Mouse (Mus musculus) neural tube, embryonic 14.5 days (tissue): ENCODE results near the gene Prrc2a. TPM values are rescaled to one million over a fixed set of nuclear protein-coding genes. Genes with fewer than 3 reads are reported as not detected.
"Not testable (repeated sequence)": the region's sequence is repeated elsewhere in the genome, so short reads cannot be mapped to it uniquely, and the experiment has no call there.

ENCODE experiments used
- ATAC-seq: fragments of 200-750 bp; cut with Nextera tagmentation; 2 replicates; pipeline ENCODE4 v1.8.0; 2017; ENCODE audit warnings: low read depth, mild to moderate bottlenecking, moderate TSS enrichment, moderate library complexity
- H3K27ac ChIP-seq: fragments of 300-500 bp; sonication (generic); 2 replicates; pipeline ENCODE4 v1.5.1; 2014; ENCODE audit warnings: low read depth, mild to moderate bottlenecking, control low read depth, low read length, moderate library complexity, mixed read lengths
- H3K27me3 ChIP-seq: fragments of 300-500 bp; sonication (generic); 2 replicates; pipeline ENCODE4 v1.6.1; 2014; ENCODE audit warnings: low read length; ENCODE audit not compliant: control insufficient read depth, insufficient read depth
- H3K36me3 ChIP-seq: fragments of 300-500 bp; sonication (generic); 2 replicates; pipeline ENCODE4 v1.6.1; 2014; ENCODE audit warnings: low read length, mixed read lengths; ENCODE audit not compliant: control insufficient read depth, insufficient read depth
- H3K4me1 ChIP-seq: fragments of 300-500 bp; sonication (generic); 2 replicates; pipeline ENCODE4 v1.6.1; 2014; ENCODE audit warnings: low read length; ENCODE audit not compliant: control insufficient read depth, insufficient read depth
- H3K4me2 ChIP-seq: fragments of 300-500 bp; sonication (generic); 2 replicates; pipeline ENCODE4 v1.6.1; 2014; ENCODE audit warnings: mild to moderate bottlenecking, low read depth, low read length, control low read depth
- H3K4me3 ChIP-seq: fragments of 300-500 bp; sonication (generic); 2 replicates; pipeline ENCODE4 v1.5.1; 2014; ENCODE audit warnings: low read depth, low read length, control low read depth, mixed read lengths
- H3K9ac ChIP-seq: fragments of 300-500 bp; sonication (generic); replicated peaks from 2 replicates; pipeline ENCODE4 v1.6.1; 2014; ENCODE audit warnings: low read depth, mild to moderate bottlenecking, control low read depth, low read length, mixed read lengths
- H3K9me3 ChIP-seq: fragments of 300-500 bp; sonication (generic); 2 replicates; pipeline ENCODE4 v1.6.1; 2016; ENCODE audit warnings: low read length; ENCODE audit not compliant: control insufficient read depth
- WGBS: fragments of 180-500 bp; shearing (Covaris S2); extraction: QIAGEN DNeasy Blood & Tissue Kit; methylation state at CpG from one replicate; pipeline ENCODE4 v1.1.7; 2014; 5-methylcytosine and 5-hydroxymethylcytosine counted together
- polyA plus RNA-seq: library from polyadenylated mRNA; unstranded; fragments of >200 nt; fragmentation: Nextera tagmentation; extraction: Ambion mirVana; gene quantifications from 2 replicates; pipeline ENCODE4 v1.2.1, GENCODE M21; 2014

Prrc2a gene
- polyA plus RNA-seq, 1 experiment from 2014 or later: 195 TPM

DNA sequence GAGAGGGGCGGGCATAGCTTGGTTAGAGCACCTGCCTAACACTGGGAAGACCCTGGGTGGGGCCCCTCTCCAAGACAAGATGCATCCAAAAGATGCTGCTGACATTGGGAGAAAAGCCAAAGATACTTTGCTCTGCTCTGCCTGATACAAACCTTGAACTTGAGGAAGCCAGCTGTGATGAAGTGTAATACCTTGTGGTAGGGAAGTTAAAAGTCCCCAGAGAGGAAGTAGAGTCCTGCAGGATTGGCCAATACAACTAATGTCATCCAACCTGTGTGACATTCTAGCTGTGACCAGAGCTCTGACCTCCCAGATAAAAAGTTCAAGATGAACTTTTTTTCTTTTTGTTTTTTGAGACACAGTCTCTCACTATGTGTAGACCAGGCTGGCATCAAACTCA is 39.6 kb downstream of the Prrc2a start:
- H3K4me3 ChIP-seq: no peak overlapping the region
- 91% methylated on average over 1 of the region's 1 CpGs for WGBS
- peaks cover 5% of the 10 kb centered on the region for H3K36me3 ChIP-seq
- H3K9me3 ChIP-seq: no peaks in the 10 kb centered on the region
- no peaks in the 10 kb centered on the region for H3K27me3 ChIP-seq
- no peak overlapping the region for H3K9ac ChIP-seq
- peaks cover 20% of the 10 kb centered on the region for H3K4me1 ChIP-seq
- no peak for ATAC-seq
- no peak overlapping the region for H3K4me2 ChIP-seq
- no peak overlapping the region for H3K27ac ChIP-seq

DNA sequence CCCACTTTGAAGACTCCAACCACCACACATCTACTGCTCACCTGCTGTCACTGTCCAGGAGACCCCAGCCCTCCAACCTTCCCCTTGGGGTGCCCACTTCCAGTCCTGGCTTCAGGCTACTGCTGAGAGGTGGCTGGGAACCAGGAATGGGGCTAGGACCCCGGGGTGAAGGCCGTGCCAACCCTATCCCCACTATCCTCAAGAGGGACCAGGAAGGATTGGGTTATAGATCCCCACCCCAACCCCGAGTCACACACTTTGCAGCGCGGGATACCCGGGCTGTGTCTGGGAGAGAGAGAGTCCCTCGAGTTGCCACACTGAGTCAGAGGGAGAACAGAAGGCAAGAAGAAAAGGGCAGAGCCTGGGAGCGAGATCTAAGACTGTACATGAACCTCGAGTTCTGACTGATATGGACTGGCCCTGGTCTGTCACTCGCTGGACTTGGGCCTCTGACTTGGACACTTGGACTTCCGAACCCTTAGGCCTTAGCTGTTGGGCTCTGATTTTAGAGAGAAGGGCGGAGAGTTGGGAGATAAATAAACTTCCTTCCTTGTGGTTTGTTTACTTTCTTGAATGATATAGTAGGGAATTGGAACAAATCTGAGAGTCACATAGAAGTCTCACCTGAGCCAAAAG is 40.3 kb downstream of the Prrc2a start:
- not testable (repeated sequence) for H3K36me3 ChIP-seq, H3K4me2 ChIP-seq, H3K27ac ChIP-seq, H3K9me3 ChIP-seq, ATAC-seq, H3K4me3 ChIP-seq, H3K27me3 ChIP-seq, H3K9ac ChIP-seq
- H3K4me1 ChIP-seq: peaks cover 22% of the 10 kb centered on the region
- WGBS: 91% methylated on average over 12 of the region's 12 CpGs

DNA sequence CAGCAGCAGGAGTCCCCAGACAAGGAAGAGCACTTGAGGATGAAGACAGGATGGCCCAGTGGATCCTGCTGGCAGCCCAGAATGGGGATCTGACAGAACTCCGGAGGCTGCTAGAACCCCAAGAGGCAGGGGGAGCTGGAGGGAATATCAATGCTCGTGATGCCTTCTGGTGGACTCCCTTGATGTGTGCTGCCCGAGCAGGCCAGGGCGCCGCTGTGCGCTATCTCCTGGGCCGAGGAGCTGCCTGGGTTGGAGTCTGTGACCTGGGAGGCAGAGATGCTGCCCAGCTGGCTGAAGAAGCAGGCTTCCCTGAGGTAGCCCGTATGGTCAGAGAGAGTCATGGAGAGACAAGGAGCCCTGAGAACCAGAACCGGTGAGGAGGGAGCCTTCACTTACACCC is 41.4 kb downstream of the Prrc2a start:
- H3K4me3 ChIP-seq, H3K27me3 ChIP-seq, H3K9ac ChIP-seq, H3K27ac ChIP-seq, ATAC-seq, H3K9me3 ChIP-seq, H3K4me2 ChIP-seq: not testable (repeated sequence)
- Histone ChIP-seq H3K4me1 (peaks cover 22% of the 10 kb centered on the region), H3K36me3 (peaks cover 10% of the 10 kb centered on the region)
- WGBS: 93% methylated on average over 9 of the region's 9 CpGs

DNA sequence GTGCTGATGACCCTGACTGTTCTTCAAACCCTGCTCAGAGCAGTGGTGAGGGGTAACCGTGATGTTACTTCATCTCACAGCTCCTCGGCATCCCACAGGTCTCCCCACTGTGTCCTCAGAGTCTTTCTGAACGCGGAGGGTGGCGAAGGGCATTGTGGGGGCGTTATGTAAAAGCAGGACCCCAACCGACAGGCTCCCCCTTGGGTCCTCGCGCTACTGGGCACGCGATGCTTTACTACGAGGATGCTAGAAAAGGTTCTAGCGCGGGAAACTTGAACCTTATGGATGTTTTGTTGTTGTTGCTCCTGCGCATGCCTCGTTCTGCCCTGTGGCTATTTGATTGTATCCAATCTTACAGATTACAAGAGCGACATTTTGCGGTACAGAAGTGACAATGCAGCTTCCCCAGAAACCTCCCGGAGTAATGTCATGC is 42.8 kb downstream of the Prrc2a start, which contains the start of gene Csnk2b:
Csnk2b (minus strand) TSS at position 183 of the 433 bp plus-strand sequence.
- under 1% methylated on average over 19 of the region's 19 CpGs for WGBS
- no peaks in the 10 kb centered on the region for H3K27me3 ChIP-seq

DNA sequence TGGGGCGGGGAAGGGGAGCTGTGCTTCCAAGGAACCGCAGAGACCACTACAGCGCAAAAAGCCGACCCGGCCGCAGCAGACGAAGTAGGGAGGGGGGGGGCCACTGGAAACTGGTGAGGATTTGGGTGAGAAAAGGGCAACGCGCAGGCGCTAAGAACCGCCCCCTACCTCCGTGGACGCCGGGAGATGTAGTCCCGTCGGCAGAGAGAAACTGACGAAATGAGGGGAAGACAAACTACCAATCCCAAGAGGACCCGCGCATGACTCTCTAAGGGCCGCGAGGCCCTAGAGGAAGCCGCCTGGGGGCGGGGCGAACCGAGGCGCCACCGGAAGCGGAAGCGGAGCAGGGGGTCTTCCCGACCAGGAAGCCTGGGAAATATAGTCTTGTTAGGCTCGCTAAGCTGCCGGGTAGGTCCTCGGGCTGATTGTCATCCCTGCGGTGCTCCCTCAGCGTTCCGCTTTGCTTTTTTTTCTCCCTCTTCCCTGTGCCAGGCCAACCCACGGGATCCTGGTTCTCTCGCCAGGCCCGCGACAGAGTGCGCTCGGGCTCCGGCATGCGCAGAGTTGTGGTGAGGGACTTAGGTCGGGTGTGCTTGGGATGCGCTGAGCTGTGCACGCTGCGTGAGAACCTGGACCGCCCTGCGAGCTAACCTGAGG is 43.4 kb downstream of the Prrc2a start, which contains the start of gene Gpank1:
Gpank1 (plus strand) TSS at position 313 of the 657 bp plus-strand sequence.
- peak; percentile 92 for ATAC-seq
- H3K27me3 ChIP-seq: no peaks in the 10 kb centered on the region
- peaks cover 22% of the 10 kb centered on the region for H3K36me3 ChIP-seq
- WGBS: under 1% methylated on average over 50 of the region's 50 CpGs
- peaks cover 10% of the 10 kb centered on the region for H3K4me1 ChIP-seq
- peak within 1 kb of the TSS; percentile 86 for H3K4me3 ChIP-seq
- H3K27ac ChIP-seq: peak within 1 kb of the TSS; percentile 85
- H3K9ac ChIP-seq: peak within 1 kb of the TSS; percentile 86
- H3K9me3 ChIP-seq: no peaks in the 10 kb centered on the region
- H3K4me2 ChIP-seq: peak within 1 kb of the TSS; percentile 96

More for the DNA sequence above, 42.8 kb downstream of the Prrc2a start, which contains the start of gene Csnk2b:
- Histone ChIP-seq H3K4me2 (peak within 1 kb of the TSS; percentile 96), H3K27ac (peak within 1 kb of the TSS; percentile 85), H3K36me3 (peaks cover 20% of the 10 kb centered on the region), H3K4me3 (peak within 1 kb of the TSS; percentile 86), H3K4me1 (peaks cover 13% of the 10 kb centered on the region), H3K9ac (peak within 1 kb of the TSS; percentile 86), H3K9me3 (no peaks in the 10 kb centered on the region)
- ATAC-seq: peak; percentile 50

DNA sequence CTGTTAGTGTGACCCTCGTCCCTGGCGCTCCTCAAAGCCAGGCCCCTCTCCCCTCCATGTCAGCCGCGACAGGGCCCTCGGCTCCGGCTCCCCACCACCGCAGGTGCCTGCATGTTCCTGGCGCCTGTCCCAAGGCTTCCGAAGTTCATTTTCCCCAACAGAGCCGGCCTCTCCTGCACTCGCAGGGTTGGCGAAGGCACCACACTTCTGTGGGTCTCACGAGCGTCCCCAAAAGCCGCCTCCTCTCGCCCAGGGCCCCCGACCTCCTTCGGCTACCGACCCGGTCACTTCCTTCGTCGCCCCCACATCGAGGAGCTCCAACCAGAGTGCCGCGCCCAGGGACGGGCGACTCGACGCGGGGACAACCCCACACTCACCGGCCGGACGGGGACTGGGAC is 44.0 kb downstream of the Prrc2a start:
- Histone ChIP-seq H3K9ac (peak overlapping the region; percentile 86), H3K27me3 (no peaks in the 10 kb centered on the region), H3K4me1 (peaks cover 10% of the 10 kb centered on the region), H3K4me2 (peak overlapping the region; percentile 96), H3K4me3 (peak overlapping the region; percentile 86), H3K36me3 (peaks cover 27% of the 10 kb centered on the region), H3K27ac (peak overlapping the region; percentile 23; the same call in 1 of the 2 replicates), H3K9me3 (no peaks in the 10 kb centered on the region)
- no peak; the same call in none of the 2 replicates for ATAC-seq
- WGBS: under 1% methylated on average over 33 of the region's 33 CpGs

DNA sequence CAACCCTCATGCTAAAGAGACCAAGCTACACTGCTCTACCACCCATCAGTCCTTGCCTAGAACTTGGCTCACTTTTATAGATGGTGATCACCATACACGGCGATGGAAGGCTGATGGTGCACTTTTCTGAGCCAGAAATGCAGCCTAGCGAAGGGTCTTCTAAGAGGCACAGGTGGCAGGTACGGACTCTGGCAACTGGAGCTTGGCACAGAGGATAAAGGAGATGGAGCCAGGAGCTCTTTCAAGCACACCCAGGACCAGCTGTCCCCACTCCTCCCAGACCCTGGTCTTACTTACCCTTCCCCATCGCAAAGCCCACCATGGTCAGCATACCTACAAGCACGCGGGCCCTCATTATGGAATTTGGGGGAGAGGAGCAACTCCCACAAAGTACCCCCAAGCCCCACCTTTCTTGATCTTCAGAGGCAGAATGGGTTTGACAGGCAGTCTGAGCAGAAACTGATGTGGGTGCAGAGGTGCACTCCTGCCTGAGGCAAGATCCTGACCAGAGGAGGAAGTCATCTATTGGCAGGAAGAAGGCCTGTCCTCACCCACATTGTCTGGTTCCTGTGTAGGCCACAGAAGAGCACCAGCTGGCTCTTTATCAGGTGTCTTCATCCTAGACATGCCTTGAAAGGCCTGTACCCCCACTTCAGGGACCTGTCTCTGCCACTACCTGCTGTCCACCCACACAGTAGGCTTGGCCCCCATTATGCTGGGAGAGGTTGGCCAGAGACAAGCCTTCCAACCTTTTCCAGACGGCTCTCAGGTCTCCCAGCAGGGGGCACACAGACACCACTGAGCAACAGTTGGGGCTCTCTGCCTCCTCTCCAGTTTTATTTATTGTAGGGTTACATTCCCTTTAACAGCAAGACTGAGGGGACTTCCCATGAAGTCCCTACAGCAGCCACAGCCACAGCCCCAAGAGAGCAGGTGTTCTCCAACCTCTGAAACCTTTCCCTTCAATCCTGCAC is 49.4 kb downstream of the Prrc2a start, which contains the start of gene Ly6g5b:
Ly6g5b (minus strand) TSS at position 383 of the 974 bp plus-strand sequence.
- Histone ChIP-seq H3K9ac (no peak within 1 kb of the TSS), H3K27ac (no peak within 1 kb of the TSS), H3K36me3 (peaks cover 34% of the 10 kb centered on the region), H3K27me3 (no peaks in the 10 kb centered on the region), H3K4me2 (no peak within 1 kb of the TSS), H3K4me3 (no peak within 1 kb of the TSS), H3K4me1 (peaks cover 4% of the 10 kb centered on the region), H3K9me3 (no peaks in the 10 kb centered on the region)
- 86% methylated on average over 8 of the region's 8 CpGs for WGBS
- no peak for ATAC-seq

DNA sequence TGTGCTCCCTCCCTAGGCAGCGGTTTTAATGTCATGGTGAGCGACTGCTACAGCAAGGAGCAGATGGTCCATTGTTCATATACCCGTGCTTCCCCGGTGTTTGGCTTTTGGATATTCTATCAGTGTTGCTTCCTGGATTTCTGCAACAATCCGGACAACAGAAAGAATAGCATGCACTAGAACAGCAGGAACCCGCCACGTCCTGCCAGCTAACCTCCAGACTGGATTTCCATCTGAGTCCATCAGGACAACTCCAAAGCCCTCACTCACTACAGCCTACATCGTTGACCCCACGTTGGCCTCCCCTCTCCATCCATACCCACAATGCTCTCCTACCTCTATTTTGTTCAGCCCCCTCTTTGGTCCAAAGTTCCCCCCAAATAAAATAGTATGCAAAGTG is 52.9 kb downstream of the Prrc2a start:
- no peak overlapping the region for H3K4me2 ChIP-seq
- no peak overlapping the region for H3K27ac ChIP-seq
- H3K9me3 ChIP-seq: no peaks in the 10 kb centered on the region
- no peaks in the 10 kb centered on the region for H3K4me1 ChIP-seq
- H3K27me3 ChIP-seq: no peaks in the 10 kb centered on the region
- H3K36me3 ChIP-seq: peaks cover 16% of the 10 kb centered on the region
- 74% methylated on average over 9 of the region's 9 CpGs for WGBS
- H3K9ac ChIP-seq: no peak overlapping the region
- no peak for ATAC-seq
- H3K4me3 ChIP-seq: no peak overlapping the region
